Comparison of ENCODE assay signal across 8 mouse cellular contexts in the genomic region with DNA sequence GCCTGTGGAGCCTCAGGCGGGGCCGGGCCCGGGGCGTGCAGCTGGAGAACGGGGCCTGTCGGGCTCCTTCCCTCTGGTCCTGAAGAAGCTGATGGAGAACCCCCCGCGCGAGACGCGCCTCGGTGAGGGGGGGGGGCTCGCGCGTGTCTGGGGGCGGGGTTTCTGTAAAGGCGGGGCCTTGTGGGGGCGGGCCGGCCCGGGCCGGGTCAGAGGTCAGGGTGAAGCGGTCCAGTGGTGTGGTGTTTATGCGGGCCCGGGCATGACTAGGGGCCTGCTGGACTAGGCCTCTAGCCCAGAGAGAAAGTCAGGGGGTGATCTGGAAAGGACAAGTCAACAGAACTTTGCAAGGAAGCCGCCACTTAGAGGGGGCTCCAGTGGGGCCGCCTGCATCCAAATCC. TPM values are rescaled to one million over a fixed set of nuclear protein-coding genes. Genes with fewer than 3 reads are reported as not detected.
DNase-seq lines count a peak whose midpoint lies in the region; ATAC-seq and TF ChIP-seq lines count a peak whose summit lies in the region.

No protein-coding gene starts in this region.

- TF ChIP-seq CTCF in ES-Bruce4 (IDR thresholded peaks at IDR 0.05; ENCODE audit: low read depth, low read length) = no peak

- TF ChIP-seq POLR2A in ES-Bruce4 (IDR thresholded peaks at IDR 0.05; ENCODE audit: insufficient read depth, low read length) = no peak

- peaks cover 3% of the 10 kb centered on the region; the same call in 1 of the 2 replicates for H3K36me3 ChIP-seq in heart, embryonic 11.5 days (ENCODE audit: control insufficient read depth, insufficient read depth, low read length)
- peaks cover 9% of the 10 kb centered on the region for H3K36me3 ChIP-seq in ES-Bruce4 (ENCODE audit: control insufficient read depth, insufficient read depth, low read length, poor library complexity, severe bottlenecking)
- H3K36me3 ChIP-seq in forebrain, embryonic 15.5 days = peaks cover 16% of the 10 kb centered on the region
- peaks cover 9% of the 10 kb centered on the region for H3K36me3 ChIP-seq in liver, embryonic 13.5 days

- no peaks in the 10 kb centered on the region for H3K27me3 ChIP-seq in heart, embryonic 11.5 days (ENCODE audit: control insufficient read depth, insufficient read depth, low read length)
- H3K27me3 ChIP-seq in ES-Bruce4 (ENCODE audit: control insufficient read depth, insufficient read depth, low read length, poor library complexity, severe bottlenecking) = no peaks in the 10 kb centered on the region
- no peaks in the 10 kb centered on the region for H3K27me3 ChIP-seq in forebrain, embryonic 15.5 days
- H3K27me3 ChIP-seq in liver, embryonic 13.5 days = no peaks in the 10 kb centered on the region

- no peaks in the 10 kb centered on the region for H3K9me3 ChIP-seq in heart, embryonic 11.5 days (replicated peaks; ENCODE audit: control insufficient read depth, low read length)
- no peaks in the 10 kb centered on the region for H3K9me3 ChIP-seq in ES-Bruce4 (replicated peaks; ENCODE audit: control insufficient read depth, insufficient read depth, low read length, poor library complexity, severe bottlenecking)
- H3K9me3 ChIP-seq in forebrain, embryonic 15.5 days = no peaks in the 10 kb centered on the region
- H3K9me3 ChIP-seq in liver, embryonic 13.5 days (replicated peaks) = no peaks in the 10 kb centered on the region

- H3K4me2 ChIP-seq in heart, embryonic 11.5 days = peak overlapping the region; percentile 91
- H3K4me2 ChIP-seq in forebrain, embryonic 15.5 days (replicated peaks) = peak overlapping the region; percentile 71
- H3K4me2 ChIP-seq in liver, embryonic 13.5 days = peak overlapping the region; percentile 99

- ATAC-seq in heart, embryonic 11.5 days (replicated peaks; ENCODE audit: insufficient number of reproducible peaks, low FRiP score, low TSS enrichment) = 0 out of 2 replicates have a peak, but pooled peaks have one; percentile 12
- peak; percentile 3; the same call in 1 of the 2 replicates for ATAC-seq in forebrain, embryonic 15.5 days (replicated peaks)
- peak; percentile 10 for ATAC-seq in liver, embryonic 13.5 days (ENCODE audit: low read depth)

- peak overlapping the region; percentile 81 for H3K27ac ChIP-seq in heart, embryonic 11.5 days (ENCODE audit: low read depth, low read length)
- peak overlapping the region; percentile 65; the same call in 1 of the 2 replicates for H3K27ac ChIP-seq in ES-Bruce4 (ENCODE audit: insufficient read depth, low read length)
- H3K27ac ChIP-seq in forebrain, embryonic 15.5 days (replicated peaks) = peak overlapping the region; percentile 90
- H3K27ac ChIP-seq in liver, embryonic 13.5 days = peak overlapping the region; percentile 74

- no peak for DNase-seq in heart, adult 11 months
- no peak for DNase-seq in liver, embryonic 13.5 days
- no peak for DNase-seq in frontal cortex, postnatal 25 days (ENCODE audit: low spot score in 2 of 2)
- DNase-seq in cerebellum, postnatal 4 days (ENCODE audit: low spot score in 2 of 2) = no peak
- no peak for DNase-seq in right cerebral cortex, postnatal 14 days

- no peak for TF ChIP-seq EP300 in ES-Bruce4 (IDR thresholded peaks at IDR 0.05; ENCODE audit: insufficient read depth, low read depth, low read length)

- WGBS in heart, embryonic 11.5 days (ENCODE audit: insufficient replicate concordance) = 2% methylated on average over 23 of the region's 26 CpGs
- 0% methylated on average over 24 of the region's 26 CpGs for WGBS in forebrain, embryonic 15.5 days
- WGBS in liver, embryonic 13.5 days (ENCODE audit: insufficient replicate concordance) = 2% methylated on average over 24 of the region's 26 CpGs

- peaks cover 24% of the 10 kb centered on the region for H3K4me1 ChIP-seq in heart, embryonic 11.5 days (ENCODE audit: control insufficient read depth, insufficient read depth, low read length)
- H3K4me1 ChIP-seq in ES-Bruce4 (ENCODE audit: control insufficient read depth, insufficient read depth, low read length) = no peaks in the 10 kb centered on the region
- H3K4me1 ChIP-seq in forebrain, embryonic 15.5 days = peaks cover 35% of the 10 kb centered on the region
- peaks cover 49% of the 10 kb centered on the region for H3K4me1 ChIP-seq in liver, embryonic 13.5 days (replicated peaks)

- peak overlapping the region; percentile 75 for H3K4me3 ChIP-seq in heart, embryonic 11.5 days (ENCODE audit: low read depth, low read length)
- peak overlapping the region; percentile 90 for H3K4me3 ChIP-seq in ES-Bruce4 (ENCODE audit: low read depth, low read length)
- peak overlapping the region; percentile 72 for H3K4me3 ChIP-seq in forebrain, embryonic 15.5 days
- H3K4me3 ChIP-seq in liver, embryonic 13.5 days (replicated peaks) = peak overlapping the region; percentile 80

- peak overlapping the region; percentile 84 for H3K9ac ChIP-seq in heart, embryonic 11.5 days (ENCODE audit: low read depth, low read length)
- peak overlapping the region; percentile 91 for H3K9ac ChIP-seq in ES-Bruce4 (ENCODE audit: low read depth, poor library complexity, severe bottlenecking)
- H3K9ac ChIP-seq in forebrain, embryonic 15.5 days (replicated peaks) = peak overlapping the region; percentile 75
- H3K9ac ChIP-seq in liver, embryonic 13.5 days = peak overlapping the region; percentile 79

RNA-seq across cellular contexts. Expression of a gene that starts 9.4 kb away (rescaled TPM):
- polyA plus RNA-seq in heart, embryonic 11.5 days (2014; fragmentation: Nextera tagmentation; extraction: Ambion mirVana) = 15.0 and 16.3 TPM in 2 replicates
- 33.9 and 36.0 TPM in 2 replicates for polyA plus RNA-seq in ES-Bruce4 (2011; ENCODE audit: insufficient read depth, insufficient read length, low read depth, missing spikeins)
- 31.9 and 32.6 TPM in 2 replicates for polyA plus RNA-seq in forebrain, embryonic 15.5 days (2015; fragmentation: Nextera tagmentation; extraction: Ambion mirVana)
- 4.5 and 5.9 TPM in 2 replicates for polyA plus RNA-seq in liver, embryonic 13.5 days (2015; fragmentation: Nextera tagmentation; extraction: Ambion mirVana)

RNA-seq across cellular contexts. Expression of a gene that starts 47.0 kb away (rescaled TPM):
- 9.9 and 12.1 TPM in 2 replicates for polyA plus RNA-seq in heart, embryonic 11.5 days (2014; fragmentation: Nextera tagmentation; extraction: Ambion mirVana)
- polyA plus RNA-seq in ES-Bruce4 (2011; ENCODE audit: insufficient read depth, insufficient read length, low read depth, missing spikeins) = 10.7 and 12.7 TPM in 2 replicates
- 20.2 and 21.1 TPM in 2 replicates for polyA plus RNA-seq in forebrain, embryonic 15.5 days (2015; fragmentation: Nextera tagmentation; extraction: Ambion mirVana)
- polyA plus RNA-seq in liver, embryonic 13.5 days (2015; fragmentation: Nextera tagmentation; extraction: Ambion mirVana) = 9.0 and 11.9 TPM in 2 replicates
